Mouse (Mus musculus) thymus, postnatal 10 days (tissue): ENCODE results near the gene Fam102a.
A peak's percentile ranks its signal among the peaks of the same experiment; 100 is the strongest.

Source experiments
- DNase-seq, 2 experiments: peaks; one replicate each; pipeline ENCODE4 v3.0.0; 2021; ENCODE audit warnings: low spot score in 2 of 2

Gene Fam102a

DNA sequence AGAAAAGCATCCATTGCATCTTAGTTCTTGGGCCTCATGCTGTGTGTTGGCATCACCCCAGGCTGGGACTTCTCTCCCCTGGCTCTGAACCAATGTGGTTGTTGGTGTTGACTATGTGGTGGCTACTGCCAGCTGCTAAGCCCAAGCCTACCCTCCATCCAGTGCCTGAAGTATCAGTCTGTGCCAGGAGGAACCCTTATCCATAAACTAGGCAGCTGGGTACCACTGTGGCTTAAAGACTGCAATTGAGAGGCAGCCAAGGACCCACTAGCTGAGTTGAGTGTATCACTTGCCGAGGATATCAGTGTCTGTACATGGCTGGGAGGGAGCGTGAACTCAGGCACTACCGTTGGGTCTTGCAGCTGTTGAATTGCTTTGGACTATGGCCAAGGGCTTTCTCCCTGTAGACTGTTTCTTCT lies 7.9 kb downstream of the Fam102a start:
- no peak for DNase-seq

DNA sequence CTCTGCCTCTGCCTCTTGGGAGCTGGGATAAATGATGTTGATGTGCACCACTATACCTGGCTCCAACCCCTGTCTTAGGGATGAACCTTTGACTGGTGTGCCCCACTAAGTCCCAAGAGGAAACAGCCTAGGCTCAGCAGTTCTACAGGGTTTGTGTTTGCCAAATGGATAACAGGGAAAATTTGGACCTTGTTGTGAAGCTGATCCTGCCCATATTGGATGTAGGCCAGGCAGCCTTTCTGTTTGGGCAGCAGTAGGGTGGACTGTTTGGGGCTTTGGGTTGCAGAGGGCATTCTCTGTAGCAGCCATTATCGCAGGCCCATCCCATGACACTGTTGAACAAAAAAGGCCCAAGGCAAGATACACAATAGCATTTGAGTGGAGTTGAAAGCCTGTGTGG lies 11.8 kb downstream of the Fam102a start:
- no peak for DNase-seq

DNA sequence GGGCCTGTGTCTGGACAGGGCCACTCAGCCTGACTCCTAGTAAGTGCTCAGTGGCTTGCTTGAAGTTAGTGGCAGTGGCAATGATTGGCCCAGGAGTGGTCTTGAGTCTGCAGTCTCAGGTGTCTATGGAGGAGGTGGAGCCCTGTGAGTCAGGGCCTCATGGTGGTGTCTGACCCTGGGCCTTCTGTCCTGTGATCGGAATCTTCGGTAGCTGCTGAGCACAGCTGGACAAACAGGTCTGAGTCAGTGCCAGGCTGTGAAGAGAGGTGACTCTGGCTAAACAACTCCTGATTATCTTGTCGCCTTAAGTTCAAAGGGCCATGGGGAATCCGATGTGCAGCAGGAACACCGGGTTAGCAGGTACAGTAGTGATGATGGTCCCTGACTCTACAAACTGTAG lies 12.2 kb downstream of the Fam102a start:
- DNase-seq = no peak

DNA sequence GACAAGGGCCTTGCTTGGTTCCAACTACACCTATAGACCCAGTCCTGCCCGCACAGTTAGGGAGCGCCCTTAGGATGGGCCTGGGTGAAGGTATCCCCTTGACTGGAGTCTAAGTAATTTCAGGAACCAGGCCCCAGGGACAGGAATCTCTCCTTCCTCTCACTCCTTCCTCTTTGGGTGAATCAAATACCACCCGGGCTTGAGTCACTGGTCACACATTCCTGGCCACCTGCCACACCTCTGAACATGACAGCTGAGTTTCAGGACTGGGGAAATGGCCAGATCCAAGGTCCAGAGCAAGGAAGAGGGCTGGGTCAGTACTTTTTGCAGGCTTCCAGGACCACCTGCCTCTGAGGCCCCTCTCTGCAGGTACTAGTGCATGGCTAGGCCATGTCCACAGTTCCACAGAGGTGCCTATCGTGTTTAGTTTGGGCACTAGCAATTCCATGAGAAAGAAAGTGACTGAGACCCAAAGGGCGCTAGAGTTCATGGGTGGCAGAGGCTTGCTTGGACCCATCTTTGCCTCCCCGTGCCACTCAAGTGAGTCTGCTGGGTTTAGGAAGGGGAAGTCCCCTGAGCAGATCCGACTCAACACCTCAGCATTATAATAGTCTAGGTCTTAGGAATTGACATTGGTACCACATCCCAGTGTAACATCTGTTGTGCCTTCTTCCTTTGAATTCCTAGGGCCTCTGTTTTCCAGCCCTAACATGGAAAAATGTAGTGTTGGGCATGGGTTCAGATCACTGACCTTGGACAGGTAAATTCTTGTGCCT lies 13.0 kb downstream of the Fam102a start:
- no peak for DNase-seq

DNA sequence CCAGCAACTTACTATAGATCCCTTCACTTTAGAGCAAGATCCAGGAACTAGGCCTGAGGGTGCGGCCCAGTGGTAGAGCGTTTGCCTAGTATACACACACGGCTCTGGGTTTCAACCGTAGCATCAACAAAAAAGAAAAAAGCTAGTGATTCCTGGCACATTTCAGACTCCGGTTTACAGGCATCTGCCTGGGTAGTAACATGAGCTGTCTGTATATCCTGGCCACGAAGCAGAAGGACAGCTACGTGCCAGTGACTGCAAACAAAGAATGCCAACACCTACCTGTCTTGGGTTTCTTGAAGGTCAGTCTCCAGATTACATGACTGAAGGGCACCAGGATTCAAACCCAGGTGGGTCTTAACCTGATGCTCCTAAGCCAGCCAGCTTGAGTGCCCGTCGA lies 14.0 kb downstream of the Fam102a start:
- no peak for DNase-seq

DNA sequence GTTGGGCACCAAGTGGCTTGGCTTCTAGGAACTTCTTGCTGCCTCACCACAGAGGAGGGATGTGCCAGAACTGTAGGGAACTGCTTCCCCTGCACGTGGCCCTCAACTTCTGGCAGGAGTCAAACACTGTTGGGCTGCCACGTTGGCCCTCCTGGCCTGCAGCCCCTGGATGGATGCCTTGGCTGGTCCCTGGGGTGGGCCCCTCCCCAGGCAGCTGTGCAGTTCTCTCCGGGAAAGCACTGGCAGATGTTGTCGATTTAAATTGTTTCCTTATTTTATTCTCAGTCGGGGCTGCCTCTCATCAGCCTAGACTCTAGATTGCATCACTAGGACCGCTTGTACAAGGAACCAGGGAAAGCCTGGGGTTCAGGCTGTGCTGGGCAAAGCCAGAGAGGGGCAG lies 14.6 kb downstream of the Fam102a start:
- DNase-seq = no peak

DNA sequence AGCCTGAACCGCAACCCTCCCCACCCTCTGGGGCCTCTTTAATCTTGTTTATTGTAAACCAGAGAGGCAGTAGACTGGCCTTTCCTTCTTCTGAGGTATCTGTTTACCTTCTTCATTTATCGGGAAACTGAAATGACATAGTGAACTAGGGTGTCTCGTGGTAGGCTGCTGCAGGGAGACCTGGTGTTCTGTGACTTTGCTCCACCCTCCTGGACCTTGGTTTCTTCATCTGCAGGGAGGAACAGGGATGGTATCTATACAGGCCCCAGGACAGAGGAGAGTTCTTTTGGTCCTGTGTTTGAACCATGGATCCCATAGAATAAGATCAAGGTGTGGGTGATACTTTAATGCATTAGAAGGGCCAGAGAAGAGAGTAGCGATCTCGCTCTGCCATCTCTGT lies 16.1 kb downstream of the Fam102a start:
- no peak for DNase-seq

DNA sequence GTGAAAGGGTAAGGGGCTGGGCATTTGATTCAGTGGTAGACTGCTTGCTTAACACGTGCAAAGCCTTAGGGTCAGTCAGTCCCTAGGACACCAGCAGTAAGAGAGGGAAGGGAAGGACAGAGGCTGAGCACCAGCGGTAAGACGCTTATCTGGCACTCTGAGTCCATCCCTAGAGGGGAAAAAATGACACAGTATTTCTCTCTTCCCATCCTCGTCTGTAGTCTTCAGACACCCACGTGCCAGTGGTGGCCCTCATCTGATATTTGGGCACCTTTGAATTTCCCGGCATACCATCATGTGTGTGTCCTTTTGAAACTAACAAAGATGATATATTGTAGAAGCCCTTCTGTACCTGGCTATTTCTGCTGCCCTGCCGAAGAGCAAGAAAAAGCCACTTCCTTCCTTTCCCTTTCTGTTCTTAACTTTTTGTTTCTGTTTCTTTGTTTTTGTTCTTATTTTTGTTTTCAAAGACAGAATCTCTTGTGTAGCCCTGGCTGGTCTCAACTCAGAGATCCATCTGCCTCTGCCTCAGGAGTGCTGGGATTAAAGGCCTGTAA lies 18.5 kb downstream of the Fam102a start:
- DNase-seq = no peak

DNA sequence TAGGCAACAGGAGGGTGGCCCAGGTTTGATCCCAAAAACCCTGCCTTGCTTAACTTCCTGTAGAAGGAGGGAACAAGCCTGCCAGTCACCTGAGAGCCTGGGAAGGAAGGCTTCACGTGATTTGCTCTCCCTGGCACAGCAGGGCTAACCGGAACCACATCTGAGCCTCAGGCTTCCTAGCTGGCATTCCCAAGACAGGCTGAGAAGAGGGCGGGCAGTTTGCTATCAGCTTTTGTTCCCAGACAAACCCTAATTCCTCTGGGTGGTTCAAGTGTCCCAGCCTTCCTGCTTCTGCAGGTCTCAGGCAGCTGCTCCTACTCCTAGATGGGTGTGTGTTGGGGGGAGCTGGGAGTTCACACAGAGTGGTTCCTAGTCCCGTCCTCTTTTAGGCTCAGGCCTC lies 20.4 kb downstream of the Fam102a start:
- DNase-seq = no peak

DNA sequence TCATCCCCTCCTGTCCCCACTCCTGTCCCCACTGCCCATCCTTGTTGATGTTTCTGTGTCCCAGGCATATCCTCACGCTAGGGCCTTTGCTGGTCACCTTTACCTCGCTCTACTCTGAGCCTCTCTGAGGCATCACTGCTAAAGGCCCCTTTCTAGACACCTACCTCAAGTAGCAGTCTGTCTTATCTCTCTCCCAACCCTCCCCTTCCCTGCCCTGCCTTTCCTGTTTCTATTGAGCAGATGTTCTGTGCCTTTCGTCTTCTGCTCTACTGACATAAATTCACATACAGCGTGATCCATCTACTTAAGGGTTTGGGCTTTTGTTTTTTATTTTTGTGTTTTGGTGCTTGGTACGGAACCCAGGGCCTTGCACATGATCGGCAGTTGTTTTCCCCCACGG lies 20.9 kb downstream of the Fam102a start:
- DNase-seq = peak; percentile 26 to 39

DNA sequence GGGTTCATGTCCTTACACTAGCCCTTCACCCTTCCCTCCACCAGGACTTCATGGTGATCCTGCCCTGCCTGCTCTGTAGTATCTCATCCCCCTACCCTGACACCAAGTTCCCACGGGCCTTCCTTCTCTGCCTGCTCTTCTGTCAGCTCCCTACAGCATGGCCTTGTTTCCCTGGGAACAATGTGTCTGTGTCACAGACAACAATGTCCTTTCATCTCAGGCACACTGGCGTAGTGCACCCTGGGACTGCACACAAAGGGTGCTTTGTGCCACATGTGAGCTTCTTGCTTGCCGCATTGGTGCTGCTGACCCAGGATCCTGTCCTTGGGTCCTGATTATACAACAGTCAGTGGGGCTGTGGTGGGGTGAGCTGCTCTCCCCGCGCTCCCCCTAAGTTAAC lies 24.4 kb downstream of the Fam102a start:
- DNase-seq = no peak

DNA sequence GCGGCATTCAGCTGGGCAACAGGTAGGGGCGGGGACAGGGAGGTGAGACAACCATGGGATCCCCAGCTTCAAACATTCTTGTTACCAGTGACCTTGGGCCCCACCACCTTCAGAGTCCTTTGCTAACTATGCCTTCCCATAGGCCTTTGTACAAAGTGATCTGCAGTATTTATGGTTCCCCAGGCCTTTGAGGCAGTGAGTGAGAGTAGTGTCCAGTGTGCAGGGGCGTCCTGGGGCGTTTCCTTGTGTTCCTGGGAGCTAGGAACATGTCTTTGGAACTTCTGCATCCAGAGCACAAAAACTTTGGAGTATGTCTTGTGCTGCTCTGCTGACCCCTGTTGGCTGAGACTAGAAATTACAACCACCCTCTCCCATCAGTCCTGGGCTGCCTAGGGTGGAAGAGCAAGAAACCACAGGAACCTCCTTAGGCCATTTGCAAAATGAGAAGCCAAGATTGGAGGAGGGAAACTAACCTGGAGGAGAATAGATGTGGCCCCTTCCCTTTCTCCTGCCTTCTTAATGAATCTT lies 31.5 kb downstream of the Fam102a start:
- DNase-seq = peak; percentile 51 to 71

DNA sequence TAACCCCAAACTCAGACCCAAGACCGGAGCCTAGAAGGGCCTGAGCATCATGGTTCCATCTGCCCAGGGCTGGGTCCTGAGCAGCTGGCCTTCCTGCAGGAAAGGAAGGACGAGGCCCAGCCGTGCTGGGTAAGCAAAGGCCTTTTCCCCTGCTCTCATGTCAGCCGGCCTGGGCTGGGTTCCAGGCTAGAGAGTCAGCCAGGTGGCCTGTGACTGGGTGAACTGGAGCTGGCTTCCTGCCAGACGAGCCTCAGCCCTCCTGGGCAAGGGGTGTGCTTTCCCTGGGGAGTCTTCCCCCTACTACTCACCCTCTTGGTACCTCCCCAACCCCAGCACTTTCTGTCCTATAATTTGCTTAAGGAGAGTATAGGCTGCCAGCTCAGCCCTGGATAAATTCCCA lies 33.0 kb downstream of the Fam102a start:
- DNase-seq = no peak

DNA sequence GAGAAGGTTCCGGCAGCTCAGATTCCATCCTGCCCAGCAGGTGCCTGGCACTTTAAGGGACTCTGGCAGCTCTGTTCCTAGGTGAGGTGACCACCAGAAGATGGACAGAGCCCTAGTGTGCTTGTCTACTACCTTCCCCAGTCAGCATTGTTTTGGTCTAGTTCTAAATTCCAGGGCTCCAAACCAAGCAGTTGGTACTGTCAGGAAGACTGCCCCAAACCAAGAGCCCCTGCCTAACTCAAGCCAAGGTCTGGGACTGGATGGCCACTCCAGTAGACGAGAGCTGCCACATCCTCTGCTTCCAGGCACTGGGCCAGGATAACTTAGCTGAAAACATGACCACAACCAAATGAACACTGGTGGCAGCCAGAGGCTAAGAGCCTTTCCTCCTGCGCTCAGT lies 33.8 kb downstream of the Fam102a start:
- DNase-seq = no peak

DNA sequence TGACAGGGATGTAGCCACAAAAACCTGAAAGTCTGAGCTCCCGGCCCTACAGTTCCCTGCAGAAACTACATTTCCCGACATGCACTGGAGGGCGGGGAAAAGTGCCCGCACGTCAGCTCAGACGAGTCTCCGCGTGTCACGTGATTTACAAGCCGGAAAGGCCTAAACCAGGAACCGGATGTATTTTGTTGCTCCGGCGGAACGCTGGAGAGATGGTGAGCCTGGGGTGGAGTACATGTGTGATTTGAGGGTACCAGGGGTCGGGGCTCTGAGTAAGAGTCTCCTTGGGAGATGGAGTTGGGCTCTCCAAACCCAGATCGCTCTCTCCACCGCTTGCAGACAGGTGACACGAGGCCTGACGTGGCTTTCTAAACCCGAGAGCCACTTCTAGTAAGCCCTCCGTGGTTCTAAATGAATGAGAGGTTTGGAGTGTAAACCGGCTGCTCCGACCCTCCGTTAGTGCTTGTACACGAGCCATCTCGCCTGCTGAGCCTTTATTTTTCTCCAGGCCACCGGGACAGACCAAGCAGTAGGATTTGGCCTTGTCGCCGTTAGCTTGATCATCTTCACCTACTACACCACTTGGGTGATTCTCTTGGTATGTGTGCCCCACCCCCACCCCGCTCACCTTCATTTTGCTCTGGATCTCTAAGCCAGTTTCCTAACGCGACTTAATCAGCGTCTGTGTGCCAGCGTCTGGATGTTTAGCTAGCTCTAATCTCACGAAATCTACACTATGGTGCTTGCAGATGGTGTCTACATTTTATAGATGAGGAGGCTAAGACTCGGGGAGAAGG lies 35.8 kb downstream of the Fam102a start, which contains the start of gene Dpm2:
TSS of gene Dpm2 (plus strand) at position 161 of the 797 bp plus-strand sequence.
- DNase-seq = peak; percentile 87 to 88

DNA sequence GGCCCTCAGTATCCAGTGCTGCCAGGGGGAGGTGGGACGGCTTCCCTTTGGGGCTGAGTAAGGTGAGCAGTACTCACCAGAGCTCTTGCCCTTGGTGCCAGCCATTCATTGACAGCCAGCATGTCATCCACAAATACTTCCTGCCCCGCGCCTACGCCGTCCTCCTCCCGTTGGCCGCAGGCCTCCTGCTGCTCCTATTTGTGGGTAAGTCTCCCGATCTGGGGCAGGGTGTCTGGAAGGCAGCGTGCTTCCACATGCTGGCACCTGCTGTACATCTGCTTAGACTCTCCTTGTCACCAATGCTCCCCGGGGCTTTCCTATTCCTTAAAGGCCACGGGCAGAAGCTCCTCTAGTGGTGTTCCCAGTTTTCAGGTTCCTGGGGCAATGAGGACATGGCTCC lies 37.1 kb downstream of the Fam102a start:
- no peak for DNase-seq

DNA sequence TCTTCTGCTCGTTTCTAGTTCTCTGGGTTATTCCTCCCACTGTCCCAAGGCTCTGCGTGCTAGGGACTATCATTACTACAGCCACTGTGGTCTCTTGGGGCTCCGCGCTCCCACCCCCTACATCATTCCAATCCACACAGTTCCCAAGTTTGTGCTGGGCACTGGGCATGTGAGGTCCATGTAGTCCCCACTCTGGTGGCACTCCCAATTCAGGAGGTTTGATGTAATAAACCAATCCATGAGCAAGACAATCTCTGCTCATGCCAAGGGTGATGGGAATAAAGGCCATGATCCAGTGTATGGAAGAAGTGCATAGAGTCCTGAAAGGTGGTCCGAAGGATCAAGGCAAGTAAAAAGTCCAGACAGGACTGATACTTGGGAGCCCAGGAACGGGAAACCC lies 39.4 kb downstream of the Fam102a start, which contains the start of gene Pip5kl1:
TSS of gene Pip5kl1 (plus strand) at position 301 of the 400 bp plus-strand sequence.
- DNase-seq = no peak

DNA sequence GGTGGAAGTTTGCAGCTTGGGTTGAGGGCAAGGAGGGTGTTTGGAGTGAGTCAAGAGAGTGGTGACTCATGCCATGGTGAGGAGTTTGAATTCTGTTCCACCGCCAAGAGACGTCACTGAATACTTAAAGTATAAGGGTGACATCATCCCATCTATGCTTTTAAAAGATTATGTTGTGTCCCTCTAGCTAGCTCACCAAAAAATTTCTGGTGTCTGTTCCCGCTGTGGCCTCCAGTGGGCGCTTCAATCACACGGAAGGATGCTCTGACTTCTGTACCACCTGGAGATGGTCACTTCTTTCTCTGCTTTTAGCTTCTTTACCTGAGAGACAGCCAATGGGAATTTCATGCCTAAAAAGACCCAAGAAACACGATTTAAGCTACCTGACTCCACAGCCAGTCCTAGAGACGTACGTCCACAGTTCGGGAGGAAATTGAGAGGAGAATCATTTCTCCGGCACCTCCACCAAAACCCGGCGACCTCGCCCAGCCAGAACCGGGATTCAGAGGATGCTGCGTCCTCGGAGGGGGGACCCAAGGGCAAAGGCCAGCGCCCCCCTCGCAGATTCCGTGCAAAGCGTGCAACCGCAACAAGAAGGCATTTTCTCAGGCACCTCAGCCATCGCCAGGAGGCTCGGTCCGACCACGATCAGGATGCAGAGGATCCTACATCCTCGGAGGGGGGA lies 39.9 kb downstream of the Fam102a start:
- peak; percentile 33 to 59 for DNase-seq

DNA sequence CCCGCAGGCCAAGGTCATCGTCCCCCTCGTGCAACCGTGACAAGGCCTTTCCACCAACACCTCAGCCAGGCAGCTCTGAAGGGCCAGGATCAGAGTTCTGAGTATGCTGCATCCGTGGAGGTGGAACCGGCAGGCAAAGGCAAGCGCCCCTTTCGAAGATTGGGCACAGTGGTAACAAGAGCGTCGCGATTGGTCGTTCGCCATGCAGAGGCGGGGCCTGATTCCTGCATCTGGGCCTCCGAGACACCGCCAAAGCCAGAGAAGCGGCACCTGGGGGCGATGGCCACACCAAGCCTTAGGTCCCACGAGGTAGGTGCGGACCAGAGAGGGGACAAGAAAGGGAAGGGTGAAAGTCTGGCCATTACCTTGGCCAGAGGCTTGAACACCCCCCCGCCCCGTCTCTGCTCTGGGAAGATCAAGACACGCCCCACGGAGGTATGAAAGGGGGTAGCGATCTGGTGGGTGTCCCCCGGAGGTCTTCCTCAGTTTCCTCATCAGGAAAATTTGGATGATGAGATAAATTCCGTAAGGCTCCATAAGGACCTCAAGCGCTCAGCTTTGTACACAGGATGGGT lies 40.5 kb downstream of the Fam102a start, which contains the start of gene 9430097D07Rik:
TSS of gene 9430097D07Rik (minus strand) at position 99 of the 575 bp plus-strand sequence.
- peak; percentile 47 to 62 for DNase-seq

DNA sequence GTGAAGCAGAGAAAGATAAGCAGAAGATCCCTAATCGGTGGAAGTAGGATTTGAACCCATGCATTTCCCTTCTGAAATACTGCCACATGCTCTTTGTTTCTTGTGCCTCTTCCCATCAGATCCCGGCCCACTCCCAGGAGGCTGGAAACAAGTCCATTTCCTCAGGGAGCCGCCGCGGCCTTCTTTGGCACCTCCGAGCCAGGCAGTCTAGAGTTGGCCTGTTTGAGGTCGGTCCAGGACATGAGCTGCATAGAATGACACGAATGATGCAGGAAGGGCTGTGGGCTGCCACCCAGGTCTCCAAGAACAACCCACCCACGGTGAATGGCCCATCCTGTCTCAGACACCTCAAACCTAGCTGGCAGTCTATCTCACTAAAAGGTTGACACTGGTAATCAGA lies 41.4 kb downstream of the Fam102a start:
- DNase-seq = no peak
